Mouse (Mus musculus) lung, postnatal 14 days (tissue): ENCODE measurements around the gene Prima1.

Experiments used
- DNase-seq: peaks from one replicate; pipeline ENCODE4 v3.0.0; 2021

The Prima1 gene

DNA sequence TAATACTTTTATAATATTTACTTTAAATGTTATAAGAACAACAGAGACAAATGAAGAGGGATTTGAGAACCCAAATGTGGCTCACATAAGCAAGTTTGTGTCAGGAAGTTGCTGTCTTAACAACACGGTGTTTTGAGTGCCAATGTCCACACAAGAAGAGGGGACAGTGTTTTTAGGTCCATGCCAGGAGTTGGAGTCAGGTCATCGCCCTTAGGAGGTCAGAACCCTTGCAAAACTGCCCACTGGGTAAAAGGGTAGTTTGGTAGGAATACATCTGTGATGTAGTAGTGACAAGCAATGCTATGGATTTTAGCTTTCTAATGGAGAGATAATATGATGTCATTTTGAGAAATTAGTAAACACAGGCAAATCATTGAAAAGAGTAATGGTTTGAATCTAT, 91.7 kb downstream of the Prima1 start:
- DNase-seq, result no peak
